ENCODE assay signal across 8 mouse cellular contexts in genomic region chr2:11086996-11087395, GRCm38 (mm10).
DNase-seq lines count a peak whose midpoint lies in the region; ATAC-seq and TF ChIP-seq lines count a peak whose summit lies in the region.

No protein-coding gene starts in this region.

- H3K36me3 ChIP-seq in lung, postnatal 0 days (ENCODE audit: insufficient read depth, low read length): no peaks in the 10 kb centered on the region

- TF ChIP-seq EP300 in lung, postnatal 0 days (IDR thresholded peaks at IDR 0.05): no peak

- H3K4me3 ChIP-seq in lung, postnatal 0 days (ENCODE audit: low read depth, low read length): no peak overlapping the region

- no peaks in the 10 kb centered on the region for H3K9me3 ChIP-seq in lung, postnatal 0 days (ENCODE audit: low read length)

- H3K4me1 ChIP-seq in lung, postnatal 0 days (ENCODE audit: insufficient read depth, low read depth, low read length): no peaks in the 10 kb centered on the region

- H3K27me3 ChIP-seq in lung, postnatal 0 days (replicated peaks; ENCODE audit: insufficient read depth, low read length): no peaks in the 10 kb centered on the region

- no peak for ATAC-seq in lung, postnatal 0 days

- 36% methylated on average over 1 of the region's 1 CpGs for WGBS in lung, postnatal 0 days

- peak; percentile 62 for TF ChIP-seq CTCF in lung, postnatal 0 days (IDR thresholded peaks at IDR 0.05)

- no peak overlapping the region for H3K27ac ChIP-seq in lung, postnatal 0 days (ENCODE audit: low read length)

- H3K9ac ChIP-seq in lung, postnatal 0 days (replicated peaks; ENCODE audit: low read depth): no peak overlapping the region

- no peak overlapping the region for H3K4me2 ChIP-seq in lung, postnatal 0 days (replicated peaks; ENCODE audit: low read depth, low read length)

- DNase-seq in frontal cortex, postnatal 36 days (ENCODE audit: low spot score in 2 of 2): peak; percentile 0 to 12
- DNase-seq in frontal cortex, postnatal 14 days (ENCODE audit: low spot score in 2 of 2): no peak
- DNase-seq in right cerebral cortex, adult 2 months (ENCODE audit: low spot score in 2 of 2): peak; percentile 9 to 25
- no peak for DNase-seq in right cerebral cortex, postnatal 25 days
- DNase-seq in embryo, embryonic 9.5 days (ENCODE audit: extremely low spot score): peak; percentile 5
- peak; percentile 28 for DNase-seq in lung, postnatal 0 days (ENCODE audit: low spot score)
- no peak for DNase-seq in yolk sac, embryonic 10.5 days (ENCODE audit: low spot score)
- no peak for DNase-seq in spleen, adult 12 weeks (ENCODE audit: low spot score)

Comparison
In these comparisons a context has a peak if more than half of its experiments do, and no peak if none do; other contexts are left out.
1. DNase-seq: peak in frontal cortex, postnatal 36 days (2 of 2), right cerebral cortex, adult 2 months (2 of 2), embryo, embryonic 9.5 days (single experiment) and lung, postnatal 0 days (single experiment); none in frontal cortex, postnatal 14 days (0 of 2), right cerebral cortex, postnatal 25 days (single experiment), yolk sac, embryonic 10.5 days (single experiment) and spleen, adult 12 weeks (single experiment).